Mouse (Mus musculus) forebrain, embryonic 15.5 days (tissue): Measurements from ENCODE around the gene Mttp. TPM values are rescaled to one million over a fixed set of nuclear protein-coding genes. Genes with fewer than 3 reads are reported as not detected.
A peak's percentile ranks its signal among the peaks of the same experiment; 100 is the strongest.

Source experiments
- ATAC-seq: fragments of 200-750 bp; cut with Nextera tagmentation; replicated peaks from 2 replicates; pipeline ENCODE4 v1.8.0; 2017; ENCODE audit warnings: mild to moderate bottlenecking, moderate TSS enrichment, moderate library complexity
- H3K27ac ChIP-seq: fragments of 300-500 bp; sonication (generic); replicated peaks from 2 replicates; pipeline ENCODE4 v1.5.1; 2015; ENCODE audit warnings: mild to moderate bottlenecking, inconsistent platforms
- H3K27me3 ChIP-seq: fragments of 300-500 bp; sonication (generic); 2 replicates; pipeline ENCODE4 v1.6.1; 2015; ENCODE audit warnings: inconsistent platforms
- H3K36me3 ChIP-seq: fragments of 300-500 bp; sonication (generic); 2 replicates; pipeline ENCODE4 v1.6.1; 2015; ENCODE audit warnings: mild to moderate bottlenecking, inconsistent platforms
- H3K4me1 ChIP-seq: fragments of 300-500 bp; sonication (generic); 2 replicates; pipeline ENCODE4 v1.6.1; 2015; ENCODE audit warnings: inconsistent platforms
- H3K4me2 ChIP-seq: fragments of 300-500 bp; sonication (generic); replicated peaks from 2 replicates; pipeline ENCODE4 v1.6.1; 2015; ENCODE audit warnings: mild to moderate bottlenecking, inconsistent platforms
- H3K4me3 ChIP-seq: fragments of 300-500 bp; sonication (generic); 2 replicates; pipeline ENCODE4 v1.5.1; 2015; ENCODE audit warnings: mild to moderate bottlenecking, inconsistent platforms
- H3K9ac ChIP-seq: fragments of 300-500 bp; sonication (generic); replicated peaks from 2 replicates; pipeline ENCODE4 v1.6.1; 2015; ENCODE audit warnings: mild to moderate bottlenecking, inconsistent platforms
- H3K9me3 ChIP-seq: fragments of 300-500 bp; sonication (generic); 2 replicates; pipeline ENCODE4 v1.6.1; 2016; ENCODE audit warnings: inconsistent platforms
- WGBS: fragments of 180-500 bp; shearing (Covaris S2); methylation state at CpG from one replicate; pipeline ENCODE4 v1.1.7; 2015; ENCODE audit warnings: mixed read lengths; 5-methylcytosine and 5-hydroxymethylcytosine counted together
- polyA plus RNA-seq: library from polyadenylated mRNA; unstranded; fragments of >200 nt; fragmentation: Nextera tagmentation; extraction: Ambion mirVana; gene quantifications from 2 replicates; pipeline ENCODE4 v1.2.1, GENCODE M21; 2015

Gene Mttp
- polyA plus RNA-seq, 1 experiment from 2014 or later, result 8.6 TPM

- ATAC-seq, result no peak
- no peak overlapping the region for H3K9ac ChIP-seq
- no peaks in the 10 kb centered on the region for H3K27me3 ChIP-seq
- H3K4me2 ChIP-seq, result no peak overlapping the region
- no peaks in the 10 kb centered on the region for H3K36me3 ChIP-seq
- H3K27ac ChIP-seq, result no peak overlapping the region
- peaks cover 17% of the 10 kb centered on the region for H3K4me1 ChIP-seq
- H3K4me3 ChIP-seq, result no peak overlapping the region
- no peaks in the 10 kb centered on the region for H3K9me3 ChIP-seq
- WGBS, result 96% methylated on average over 7 of the region's 7 CpGs
Observed at GRCm38 (mm10) chr3:138060429-138060828, 84.3 kb downstream of the Mttp start.

GRCm38 (mm10) chr3:138058226-138058625, 86.5 kb downstream of the Mttp start:
- Histone ChIP-seq H3K9me3 (no peaks in the 10 kb centered on the region), H3K4me2 (no peak overlapping the region), H3K27me3 (no peaks in the 10 kb centered on the region), H3K27ac (no peak overlapping the region), H3K9ac (no peak overlapping the region), H3K36me3 (no peaks in the 10 kb centered on the region), H3K4me1 (no peaks in the 10 kb centered on the region), H3K4me3 (no peak overlapping the region)
- ATAC-seq, result no peak
- WGBS, result 47% methylated on average over 4 of the region's 4 CpGs

- ATAC-seq, result no peak
- no peaks in the 10 kb centered on the region for H3K27me3 ChIP-seq
Observed at GRCm38 (mm10) chr3:138056976-138057375, 87.8 kb downstream of the Mttp start.

GRCm38 (mm10) chr3:138053969-138054368, 90.8 kb downstream of the Mttp start:
- Histone ChIP-seq H3K4me1 (no peaks in the 10 kb centered on the region), H3K9me3 (no peaks in the 10 kb centered on the region), H3K4me3 (no peak overlapping the region), H3K36me3 (no peaks in the 10 kb centered on the region), H3K27me3 (no peaks in the 10 kb centered on the region), H3K9ac (no peak overlapping the region), H3K27ac (no peak overlapping the region), H3K4me2 (no peak overlapping the region)
- no peak for ATAC-seq
- WGBS, result 58% methylated on average over 4 of the region's 4 CpGs

More at GRCm38 (mm10) chr3:138056976-138057375, 87.8 kb downstream of the Mttp start:
- no peaks in the 10 kb centered on the region for H3K4me1 ChIP-seq
- no peaks in the 10 kb centered on the region for H3K9me3 ChIP-seq
- no peaks in the 10 kb centered on the region for H3K36me3 ChIP-seq
- H3K4me2 ChIP-seq, result no peak overlapping the region
- H3K27ac ChIP-seq, result no peak overlapping the region
- H3K4me3 ChIP-seq, result no peak overlapping the region
- no peak overlapping the region for H3K9ac ChIP-seq
- 81% methylated on average over 7 of the region's 7 CpGs for WGBS

- H3K27ac ChIP-seq, result no peak overlapping the region
Observed at GRCm38 (mm10) chr3:138051431-138051830, 93.3 kb downstream of the Mttp start.

DNA sequence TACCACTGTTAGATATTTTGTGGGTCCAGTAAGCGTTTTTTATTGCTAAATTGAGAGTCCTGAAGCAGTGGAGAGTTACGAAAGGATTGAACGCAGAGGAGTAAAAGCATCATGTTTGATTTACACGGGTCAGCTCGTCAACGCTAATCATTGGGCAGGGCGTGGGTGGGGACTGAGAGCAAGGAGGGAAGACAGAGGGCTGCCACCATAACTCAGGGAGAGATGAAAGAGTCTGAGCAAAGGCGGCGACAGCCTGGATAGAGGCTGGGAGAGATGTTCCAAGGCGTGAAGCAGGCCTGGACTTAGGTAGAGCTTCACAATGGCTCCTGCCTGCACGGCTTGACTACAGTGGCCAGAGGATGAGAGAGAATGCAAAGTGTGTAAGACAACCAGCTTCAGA, 94.0 kb downstream of the Mttp start:
- H3K9ac ChIP-seq, result no peak overlapping the region
- no peak overlapping the region for H3K27ac ChIP-seq
- H3K36me3 ChIP-seq, result no peaks in the 10 kb centered on the region
- H3K9me3 ChIP-seq, result no peaks in the 10 kb centered on the region
- H3K4me1 ChIP-seq, result no peaks in the 10 kb centered on the region
- no peak overlapping the region for H3K4me3 ChIP-seq
- whole genome bisulfite sequencing, result 89% methylated on average over 11 of the region's 11 CpGs
- ATAC-seq, result no peak
- no peaks in the 10 kb centered on the region for H3K27me3 ChIP-seq
- no peak overlapping the region for H3K4me2 ChIP-seq

More at GRCm38 (mm10) chr3:138051431-138051830, 93.3 kb downstream of the Mttp start:
- Histone ChIP-seq H3K36me3 (no peaks in the 10 kb centered on the region), H3K27me3 (no peaks in the 10 kb centered on the region), H3K9me3 (no peaks in the 10 kb centered on the region), H3K9ac (no peak overlapping the region), H3K4me2 (no peak overlapping the region), H3K4me1 (no peaks in the 10 kb centered on the region), H3K4me3 (no peak overlapping the region)
- ATAC-seq, result no peak
- WGBS, result 77% methylated on average over 3 of the region's 3 CpGs

DNA sequence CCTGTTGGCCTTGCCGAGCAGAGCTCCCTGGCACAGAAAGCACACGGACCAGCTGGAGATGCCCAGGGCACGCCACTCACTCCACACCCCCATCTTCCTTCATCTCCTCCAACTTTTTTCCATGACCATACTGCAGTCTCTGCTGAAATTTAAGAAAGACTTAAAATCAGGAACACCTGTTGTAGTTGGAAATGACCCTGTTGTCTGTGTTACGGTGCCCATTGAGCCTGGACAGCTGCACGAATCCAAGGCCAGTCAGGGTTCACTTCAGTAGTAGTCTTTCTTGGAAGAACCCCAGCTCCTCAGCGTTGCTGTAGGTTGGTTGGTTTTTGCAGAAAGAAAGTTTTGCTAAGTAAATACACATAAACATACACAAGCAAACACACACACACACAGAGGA, 95.2 kb downstream of the Mttp start:
- Histone ChIP-seq H3K27me3 (no peaks in the 10 kb centered on the region), H3K36me3 (no peaks in the 10 kb centered on the region), H3K9ac (no peak overlapping the region), H3K9me3 (no peaks in the 10 kb centered on the region), H3K4me1 (no peaks in the 10 kb centered on the region), H3K27ac (no peak overlapping the region), H3K4me3 (no peak overlapping the region), H3K4me2 (no peak overlapping the region)
- ATAC-seq, result no peak
- 91% methylated on average over 6 of the region's 6 CpGs for WGBS

DNA sequence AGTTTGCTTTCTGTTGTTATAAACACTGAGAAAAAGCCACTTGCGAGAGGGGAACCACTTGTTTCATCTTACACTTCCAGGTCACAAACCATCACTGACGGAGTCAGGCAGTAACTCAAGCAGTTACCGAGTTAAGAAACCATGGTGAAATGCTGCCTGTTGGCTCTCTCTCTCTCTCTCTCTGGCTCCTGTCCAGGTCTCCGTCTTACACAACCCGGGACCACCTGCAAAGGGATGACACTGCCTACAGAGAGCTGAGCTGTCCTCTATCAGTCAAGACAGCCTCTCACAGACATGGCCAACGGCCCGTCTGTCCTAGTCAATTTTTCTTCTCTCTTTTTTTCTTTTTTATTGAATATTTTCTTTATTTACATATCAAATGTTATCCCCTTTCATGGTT, 101.5 kb downstream of the Mttp start:
- no peak overlapping the region for H3K9ac ChIP-seq
- 70% methylated on average over 7 of the region's 7 CpGs for WGBS

GRCm38 (mm10) chr3:138041591-138042301, 103.0 kb downstream of the Mttp start:
- no peak overlapping the region for H3K27ac ChIP-seq
- no peaks in the 10 kb centered on the region for H3K36me3 ChIP-seq
- no peaks in the 10 kb centered on the region for H3K4me1 ChIP-seq
- H3K9ac ChIP-seq, result no peak overlapping the region
- no peaks in the 10 kb centered on the region for H3K9me3 ChIP-seq
- no peaks in the 10 kb centered on the region for H3K27me3 ChIP-seq
- no peak overlapping the region for H3K4me2 ChIP-seq
- 51% methylated on average over 3 of the region's 3 CpGs for WGBS
- 0 out of 2 replicates have a peak, but pooled peaks have one; percentile 11 for ATAC-seq
- H3K4me3 ChIP-seq, result no peak overlapping the region

More for the DNA sequence above, 101.5 kb downstream of the Mttp start:
- H3K36me3 ChIP-seq, result no peaks in the 10 kb centered on the region
- H3K4me2 ChIP-seq, result no peak overlapping the region
- H3K9me3 ChIP-seq, result no peaks in the 10 kb centered on the region
- no peaks in the 10 kb centered on the region for H3K4me1 ChIP-seq
- no peak overlapping the region for H3K4me3 ChIP-seq
- H3K27me3 ChIP-seq, result no peaks in the 10 kb centered on the region
- H3K27ac ChIP-seq, result no peak overlapping the region
- no peak for ATAC-seq

DNA sequence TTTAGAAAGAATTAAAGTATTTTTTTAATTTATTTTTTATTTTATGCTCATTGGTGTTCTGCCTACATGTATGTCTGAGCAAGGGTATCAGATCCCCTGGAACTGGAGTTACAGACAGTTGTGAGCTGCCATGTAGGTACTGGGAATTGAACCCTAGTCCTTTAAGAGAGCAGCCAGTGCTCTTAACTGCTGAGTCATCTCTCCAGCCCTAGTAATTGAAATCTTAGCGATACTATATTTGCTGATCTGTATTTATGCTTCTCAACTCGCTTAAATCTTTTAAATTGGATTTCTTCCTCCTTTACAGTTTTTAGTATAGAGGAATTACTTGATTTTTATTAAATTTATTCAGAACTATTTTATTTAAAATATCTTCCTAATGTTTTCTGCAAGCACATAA, 103.8 kb downstream of the Mttp start:
- H3K4me1 ChIP-seq, result no peaks in the 10 kb centered on the region
- WGBS, result 88% methylated on average over 2 of the region's 2 CpGs
- ATAC-seq, result no peak

More for the DNA sequence above, 103.8 kb downstream of the Mttp start:
- Histone ChIP-seq H3K27ac (no peak overlapping the region), H3K4me3 (no peak overlapping the region), H3K4me2 (no peak overlapping the region), H3K9ac (no peak overlapping the region), H3K27me3 (no peaks in the 10 kb centered on the region), H3K9me3 (no peaks in the 10 kb centered on the region), H3K36me3 (no peaks in the 10 kb centered on the region)

Other genes starting within 250 kb of the Mttp start
- gene Lamtor3, start 226.5 kb downstream of the Mttp start, polyA plus RNA-seq, result 136 and 138 TPM in 2 replicates
- gene Dapp1, start 163.4 kb downstream of the Mttp start, polyA plus RNA-seq, result 3.7 and 4.3 TPM in 2 replicates
- gene 1110002E22Rik, start 79.9 kb downstream of the Mttp start, polyA plus RNA-seq, result 0.14 and 0.22 TPM in 2 replicates
- gene Gm5105, start 77.6 kb downstream of the Mttp start, polyA plus RNA-seq, result 0.15 TPM in 1 of 2 replicates, not detected in the other
- 7.0 and 7.5 TPM in 2 replicates for gene Trmt10a, start 1.5 kb downstream of the Mttp start, polyA plus RNA-seq
- not detected in 2 replicates for gene 4930579F01Rik, start 48.9 kb upstream of the Mttp start, polyA plus RNA-seq
- gene Adh7, start 72.8 kb upstream of the Mttp start, polyA plus RNA-seq, result 0.15 and 1.1 TPM in 2 replicates
- gene Adh1, start 116.0 kb upstream of the Mttp start, polyA plus RNA-seq, result 0.56 and 0.57 TPM in 2 replicates
- gene Adh6a, start 168.3 kb upstream of the Mttp start, polyA plus RNA-seq, result not detected in 2 replicates
- 0.13 and 0.17 TPM in 2 replicates for gene Adh6b, start 196.8 kb upstream of the Mttp start, polyA plus RNA-seq